Mouse (Mus musculus) G1E (cell line): ENCODE data around the gene Zfp961. TPM values are rescaled to one million over a fixed set of nuclear protein-coding genes. Genes with fewer than 3 reads are reported as not detected.
A peak's percentile ranks its signal among the peaks of the same experiment; 100 is the strongest.
"Not testable (repeated sequence)": the region's sequence is repeated elsewhere in the genome, so short reads cannot be mapped to it uniquely, and the experiment has no call there.

Experiments
- ATAC-seq: 2 replicates; pipeline ENCODE4 v1.8.0; 2016; ENCODE audit warnings: mild to moderate bottlenecking; ENCODE audit not compliant: insufficient number of reproducible peaks, poor library complexity, low FRiP score, severe bottlenecking; ENCODE audit errors: extremely low read depth
- DNase-seq: peaks from one replicate; pipeline ENCODE4 v3.0.0; 2012; ENCODE audit warnings: low spot score
- H3K27me3 ChIP-seq: 2 replicates; pipeline ENCODE4 v1.6.1; 2012; ENCODE audit warnings: mild to moderate bottlenecking, low read length, inconsistent platforms; ENCODE audit not compliant: insufficient read depth
- H3K36me3 ChIP-seq: replicated peaks from 2 replicates; pipeline ENCODE3; 2012; ENCODE audit warnings: mild to moderate bottlenecking, inconsistent platforms
- H3K4me1 ChIP-seq: 2 replicates; pipeline ENCODE4 v1.6.1; 2012; ENCODE audit warnings: low read depth, low read length, inconsistent platforms, mixed read lengths; ENCODE audit not compliant: insufficient read depth
- H3K4me3 ChIP-seq: 2 replicates; pipeline ENCODE4 v1.5.1; 2012; ENCODE audit warnings: low read depth, mild to moderate bottlenecking, inconsistent platforms, low read length, moderate library complexity, mixed read lengths
- H3K9me3 ChIP-seq: replicated peaks from 2 replicates; pipeline ENCODE4 v1.6.1; 2012; ENCODE audit warnings: inconsistent platforms
- CTCF ChIP-seq: IDR thresholded peaks from 2 replicates; pipeline ENCODE4 v1.5.1; 2012; ENCODE audit warnings: low read depth, low read length, inconsistent platforms, mixed read lengths
- GATA1 ChIP-seq: IDR thresholded peaks from 2 replicates; pipeline ENCODE4 v1.6.1; 2012; ENCODE audit warnings: borderline replicate concordance, low read length, inconsistent platforms, mixed read lengths
- GATA2 ChIP-seq: IDR thresholded peaks from 2 replicates; pipeline ENCODE4 v1.6.1; 2012; ENCODE audit warnings: low read depth, low read length, inconsistent platforms, borderline replicate concordance
- POLR2AphosphoS5 ChIP-seq: IDR thresholded peaks from 2 replicates; pipeline ENCODE4 v1.6.1; 2012; ENCODE audit warnings: low read depth, low read length, inconsistent platforms; ENCODE audit not compliant: insufficient replicate concordance
- TAL1 ChIP-seq: conservative IDR thresholded peaks from 2 replicates; pipeline ENCODE4 v1.6.1; 2012; ENCODE audit warnings: low read depth, low read length, inconsistent platforms, mixed read lengths
- polyA plus RNA-seq: library from polyadenylated mRNA; stranded (reverse); fragments of >175 nt; gene quantifications from 2 replicates; pipeline ENCODE4 v1.2.3, GENCODE M21; 2012
- total RNA-seq, 2 experiments: library from RNA; stranded (forward) in 1 of 2; stranded (reverse) in 1 of 2; fragments of 200-1000 nt in 1 of 2; fragments of >200 nt in 1 of 2; fragmentation: Nextera tagmentation in 1 of 2; gene quantifications; 2 replicates each; pipeline ENCODE4 v1.2.3; 2014 to 2017

The Zfp961 gene
- total and polyA plus RNA-seq, 3 experiments = 5.4 to 59.4 (median 34.5) TPM

GRCm38 (mm10) chr8:71941776-71942175, 9.1 kb upstream of the Zfp961 start:
- Histone ChIP-seq H3K4me1 (peaks cover 8% of the 10 kb centered on the region), H3K9me3 (no peaks in the 10 kb centered on the region), H3K4me3 (no peak overlapping the region), H3K27me3 (peaks cover 10% of the 10 kb centered on the region; the same call in 1 of the 2 replicates), H3K36me3 (no peaks in the 10 kb centered on the region)
- TF ChIP-seq TAL1 (no peak), GATA2 (no peak), POLR2AphosphoS5 (no peak), GATA1 (no peak), CTCF (no peak)
- DNase-seq = no peak
- ATAC-seq = no peak

- Histone ChIP-seq H3K36me3 (peaks cover 8% of the 10 kb centered on the region), H3K4me1 (peaks cover 26% of the 10 kb centered on the region), H3K4me3 (no peak overlapping the region), H3K27me3 (peaks cover 10% of the 10 kb centered on the region; the same call in 1 of the 2 replicates), H3K9me3 (no peaks in the 10 kb centered on the region)
- TF ChIP-seq CTCF (no peak), POLR2AphosphoS5 (no peak), TAL1 (no peak), GATA2 (no peak)
- DNase-seq (no peak), ATAC-seq (no peak)
Measured at GRCm38 (mm10) chr8:71948624-71949023, 2.2 kb upstream of the Zfp961 start.

- Histone ChIP-seq H3K9me3 (no peaks in the 10 kb centered on the region), H3K4me3 (peak overlapping the region; percentile 83), H3K27me3 (no peaks in the 10 kb centered on the region), H3K4me1 (peaks cover 26% of the 10 kb centered on the region), H3K36me3 (peaks cover 21% of the 10 kb centered on the region)
- ATAC-seq = no peak
- no peak for TF ChIP-seq GATA2
- TF ChIP-seq TAL1 = no peak
- TF ChIP-seq CTCF = no peak
- TF ChIP-seq GATA1 = no peak
- TF ChIP-seq POLR2AphosphoS5 = no peak
- DNase-seq = no peak
Measured at GRCm38 (mm10) chr8:71951436-71952161, 761 bp downstream of the Zfp961 start.

- no peak overlapping the region; the same call in 1 of the 2 replicates for H3K4me3 ChIP-seq
Measured at GRCm38 (mm10) chr8:71952489-71952888, 1.7 kb downstream of the Zfp961 start.

GRCm38 (mm10) chr8:71952961-71953700, 2.3 kb downstream of the Zfp961 start:
- not testable (repeated sequence) for H3K27me3 ChIP-seq, ATAC-seq, H3K9me3 ChIP-seq, H3K4me3 ChIP-seq, DNase-seq
- Histone ChIP-seq H3K36me3 (peaks cover 23% of the 10 kb centered on the region), H3K4me1 (peaks cover 26% of the 10 kb centered on the region)

More at GRCm38 (mm10) chr8:71952489-71952888, 1.7 kb downstream of the Zfp961 start:
- DNase-seq (no peak), ATAC-seq (no peak)
- Histone ChIP-seq H3K27me3 (no peaks in the 10 kb centered on the region), H3K9me3 (no peaks in the 10 kb centered on the region), H3K36me3 (peaks cover 21% of the 10 kb centered on the region), H3K4me1 (peaks cover 26% of the 10 kb centered on the region)
- TF ChIP-seq POLR2AphosphoS5 (no peak), CTCF (no peak), GATA1 (no peak), TAL1 (no peak), GATA2 (no peak)

- no peak for DNase-seq
- peaks cover 18% of the 10 kb centered on the region for H3K4me1 ChIP-seq
- H3K4me3 ChIP-seq = no peak overlapping the region
- no peaks in the 10 kb centered on the region for H3K27me3 ChIP-seq
- H3K36me3 ChIP-seq = peaks cover 27% of the 10 kb centered on the region
- no peak for TF ChIP-seq GATA1
- TF ChIP-seq TAL1 = no peak
- TF ChIP-seq GATA2 = no peak
- no peak for TF ChIP-seq POLR2AphosphoS5
- TF ChIP-seq CTCF = no peak
- H3K9me3 ChIP-seq = no peaks in the 10 kb centered on the region
- no peak for ATAC-seq
Measured at GRCm38 (mm10) chr8:71954666-71955065, 3.8 kb downstream of the Zfp961 start.
